Mouse (Mus musculus) stomach, postnatal 0 days (tissue): Measurements from ENCODE around the gene Rnft2. TPM values are rescaled to one million over a fixed set of nuclear protein-coding genes. Genes with fewer than 3 reads are reported as not detected.

Experiments
- ATAC-seq: fragments of 200-750 bp; cut with Nextera tagmentation; 2 replicates; pipeline ENCODE4 v1.8.0; 2017; ENCODE audit not compliant: low FRiP score, low TSS enrichment
- DNase-seq: peaks from one replicate; pipeline ENCODE4 v3.0.0-alpha.2; 2016; ENCODE audit warnings: low spot score
- H3K27ac ChIP-seq: fragments of 300-500 bp; sonication (generic); replicated peaks from 2 replicates; pipeline ENCODE4 v1.5.1; 2014; ENCODE audit warnings: mild to moderate bottlenecking, control low read depth
- H3K27me3 ChIP-seq: fragments of 300-500 bp; sonication (generic); 2 replicates; pipeline ENCODE4 v1.6.1; 2014; ENCODE audit warnings: low read length; ENCODE audit not compliant: control insufficient read depth, insufficient read depth
- H3K36me3 ChIP-seq: fragments of 300-500 bp; sonication (generic); 2 replicates; pipeline ENCODE4 v1.6.1; 2014; ENCODE audit warnings: low read length, mixed read lengths; ENCODE audit not compliant: control insufficient read depth, insufficient read depth
- H3K4me1 ChIP-seq: fragments of 300-500 bp; sonication (generic); replicated peaks from 2 replicates; pipeline ENCODE4 v1.6.1; 2014; ENCODE audit warnings: antibody characterized with exemption; ENCODE audit not compliant: control insufficient read depth, insufficient read depth
- H3K4me2 ChIP-seq: fragments of 300-500 bp; sonication (generic); replicated peaks from 2 replicates; pipeline ENCODE4 v1.6.1; 2014; ENCODE audit warnings: low read depth, mild to moderate bottlenecking, control low read depth, moderate library complexity
- H3K4me3 ChIP-seq: fragments of 300-500 bp; sonication (generic); 2 replicates; pipeline ENCODE4 v1.5.1; 2014; ENCODE audit warnings: low read depth, low read length, control low read depth
- H3K9ac ChIP-seq: fragments of 300-500 bp; sonication (generic); 2 replicates; pipeline ENCODE4 v1.6.1; 2014; ENCODE audit warnings: mild to moderate bottlenecking, low read length, control low read depth, mixed read lengths
- H3K9me3 ChIP-seq: fragments of 300-500 bp; sonication (generic); 2 replicates; pipeline ENCODE4 v1.6.1; 2016; ENCODE audit warnings: low read length; ENCODE audit not compliant: control insufficient read depth
- CTCF ChIP-seq: IDR thresholded peaks from 2 replicates; pipeline ENCODE4 v1.5.1; 2016; ENCODE audit warnings: antibody characterized with exemption, low read depth, mild to moderate bottlenecking, moderate library complexity
- EP300 ChIP-seq: optimal IDR thresholded peaks from 2 replicates; pipeline ENCODE3; 2016; ENCODE audit warnings: antibody characterized with exemption
- WGBS: fragments of 180-500 bp; shearing (Covaris S2); extraction: QIAGEN DNeasy Blood & Tissue Kit; methylation state at CpG from one replicate; pipeline ENCODE4 v1.1.7; 2014; 5-methylcytosine and 5-hydroxymethylcytosine counted together
- polyA plus RNA-seq: library from polyadenylated mRNA; unstranded; fragments of >200 nt; fragmentation: Nextera tagmentation; extraction: Ambion mirVana; gene quantifications from 2 replicates; pipeline ENCODE4 v1.2.1, GENCODE M21; 2015

Gene Rnft2
- polyA plus RNA-seq, 1 experiment from 2014 or later: 0.62 TPM

DNA sequence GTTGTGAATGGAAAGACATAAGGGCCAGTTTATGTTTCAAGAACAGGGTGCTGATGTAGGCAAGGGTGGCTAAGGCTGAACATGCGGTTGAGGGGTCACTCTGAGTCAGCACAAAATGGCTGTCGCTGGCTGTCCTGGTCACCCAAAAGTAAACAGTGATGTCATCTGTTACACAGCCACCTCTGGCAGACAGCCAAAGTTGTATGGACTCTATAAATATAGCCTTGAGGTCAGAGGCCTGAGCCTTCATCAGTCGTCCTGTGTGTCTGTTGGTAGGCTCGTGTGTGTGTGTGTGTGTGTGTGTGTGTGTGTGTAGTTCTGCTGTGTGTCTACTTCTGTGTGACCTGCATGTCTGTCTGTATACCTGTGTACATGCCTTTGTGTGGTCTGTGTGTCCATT, 87.9 kb downstream of the Rnft2 start:
- no peaks in the 10 kb centered on the region for H3K27me3 ChIP-seq
- H3K4me3 ChIP-seq: no peak overlapping the region
- no peak overlapping the region for H3K27ac ChIP-seq
- ATAC-seq (peak; percentile 78), DNase-seq (peak; percentile 76)
- H3K9me3 ChIP-seq: no peaks in the 10 kb centered on the region
- TF ChIP-seq EP300 (no peak), CTCF (no peak)
- 15% methylated on average over 4 of the region's 4 CpGs for WGBS
- peaks cover 2% of the 10 kb centered on the region; the same call in 1 of the 2 replicates for H3K4me1 ChIP-seq
- H3K4me2 ChIP-seq: no peak overlapping the region
- no peak overlapping the region for H3K9ac ChIP-seq
- no peaks in the 10 kb centered on the region for H3K36me3 ChIP-seq

DNA sequence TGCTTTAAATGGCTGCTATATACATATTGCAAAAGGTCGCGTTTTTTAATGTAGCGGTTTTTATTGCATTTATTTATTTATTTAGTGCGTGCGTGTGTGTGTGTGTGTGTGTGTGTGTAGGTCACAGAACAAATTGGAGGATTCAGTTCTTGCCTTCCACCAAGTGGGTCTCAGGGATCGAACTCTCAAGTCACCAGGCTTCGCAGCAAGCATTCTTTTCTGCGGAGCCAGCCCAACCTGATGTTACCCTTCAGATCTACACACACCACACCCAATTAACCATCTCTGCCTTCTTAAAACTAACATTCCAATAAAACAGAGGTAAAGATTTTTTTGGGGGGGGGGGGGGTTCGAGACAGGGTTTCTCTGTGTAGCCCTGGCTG, 89.4 kb downstream of the Rnft2 start:
- Histone ChIP-seq H3K27ac (no peak overlapping the region), H3K4me1 (peaks cover 2% of the 10 kb centered on the region; the same call in 1 of the 2 replicates), H3K27me3 (no peaks in the 10 kb centered on the region), H3K4me3 (peak overlapping the region; percentile 92), H3K4me2 (peak overlapping the region; percentile 77), H3K9me3 (no peaks in the 10 kb centered on the region), H3K36me3 (no peaks in the 10 kb centered on the region), H3K9ac (no peak overlapping the region)
- WGBS: 19% methylated on average over 9 of the region's 9 CpGs
- TF ChIP-seq CTCF: no peak
- no peak for TF ChIP-seq EP300
- DNase-seq: no peak
- ATAC-seq: no peak

DNA sequence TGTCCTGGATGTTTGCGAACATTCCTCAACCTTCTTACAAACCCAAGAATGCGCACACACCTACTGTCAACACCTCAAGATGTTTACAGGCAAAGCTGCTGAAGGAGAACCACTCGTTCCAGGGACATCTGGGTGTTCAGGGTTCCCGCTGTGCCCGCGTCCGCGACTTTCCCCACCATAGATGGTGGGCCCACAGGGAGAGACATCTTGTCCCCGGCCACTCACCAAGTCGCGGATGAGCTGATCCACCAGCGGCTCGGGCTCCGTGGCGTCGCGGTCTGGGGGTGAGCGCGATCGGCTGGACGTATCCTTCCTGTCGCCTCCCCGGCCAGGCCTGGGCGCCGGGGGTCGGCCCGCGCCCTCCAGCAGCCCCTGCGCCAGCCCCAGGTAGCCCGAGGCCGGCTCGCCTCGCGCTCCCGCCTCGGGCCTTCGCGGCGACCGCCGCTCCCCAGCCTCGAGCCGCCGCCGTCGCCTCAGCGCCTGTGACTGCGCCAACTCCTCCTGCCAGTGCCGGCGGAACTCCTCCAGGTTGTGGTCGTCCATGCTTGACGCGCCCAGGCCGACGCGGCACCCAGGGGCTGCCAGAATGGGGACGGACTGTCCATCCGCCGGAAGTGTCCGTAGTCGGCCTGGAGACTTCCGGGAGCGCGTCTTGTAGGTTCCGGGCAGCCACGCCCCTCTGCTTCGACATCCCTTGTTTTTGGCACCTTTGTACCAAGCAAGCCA, 89.9 kb downstream of the Rnft2 start, which contains the start of gene Fbxw8:
TSS of gene Fbxw8 (minus strand) at position 626 of the 726 bp plus-strand sequence.
- DNase-seq (peak; percentile 90), ATAC-seq (peak; percentile 87)
- H3K9ac ChIP-seq: peak within 1 kb of the TSS; percentile 95
- under 1% methylated on average over 67 of the region's 67 CpGs for WGBS
- H3K36me3 ChIP-seq: no peaks in the 10 kb centered on the region
- TF ChIP-seq CTCF: no peak
- no peak for TF ChIP-seq EP300
- H3K27ac ChIP-seq: peak within 1 kb of the TSS; percentile 83
- peak within 1 kb of the TSS; percentile 77 for H3K4me2 ChIP-seq
- H3K9me3 ChIP-seq: no peaks in the 10 kb centered on the region
- peak within 1 kb of the TSS; percentile 92 for H3K4me3 ChIP-seq
- H3K27me3 ChIP-seq: no peaks in the 10 kb centered on the region
- peaks cover 2% of the 10 kb centered on the region; the same call in 1 of the 2 replicates for H3K4me1 ChIP-seq

DNA sequence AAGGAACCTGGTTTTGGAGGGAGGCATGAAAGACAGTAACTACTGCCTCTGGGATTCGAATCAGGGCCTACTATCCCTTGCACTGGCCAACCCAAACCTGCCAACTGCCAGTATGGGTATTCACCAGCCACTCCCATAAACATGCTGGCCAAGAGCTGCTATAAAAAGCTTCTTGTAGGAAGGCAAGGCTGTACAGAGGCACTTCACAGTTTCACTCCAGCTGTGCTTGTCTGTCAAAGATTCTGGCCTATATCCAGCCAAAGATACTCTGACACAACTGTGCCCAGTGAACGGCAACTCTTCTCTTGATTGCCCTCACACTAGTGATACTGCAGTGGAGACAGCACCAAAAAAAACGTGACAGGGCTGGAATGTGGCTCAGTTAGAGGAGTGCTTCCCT, 95.2 kb downstream of the Rnft2 start:
- Histone ChIP-seq H3K27ac (no peak overlapping the region), H3K4me3 (no peak overlapping the region), H3K4me1 (peaks cover 2% of the 10 kb centered on the region; the same call in 1 of the 2 replicates), H3K4me2 (no peak overlapping the region), H3K9ac (no peak overlapping the region), H3K9me3 (no peaks in the 10 kb centered on the region), H3K36me3 (no peaks in the 10 kb centered on the region; the same call in 1 of the 2 replicates), H3K27me3 (no peaks in the 10 kb centered on the region)
- no peak for ATAC-seq
- WGBS: 74% methylated on average over 3 of the region's 3 CpGs
- DNase-seq: no peak
- TF ChIP-seq CTCF (no peak), EP300 (no peak)

DNA sequence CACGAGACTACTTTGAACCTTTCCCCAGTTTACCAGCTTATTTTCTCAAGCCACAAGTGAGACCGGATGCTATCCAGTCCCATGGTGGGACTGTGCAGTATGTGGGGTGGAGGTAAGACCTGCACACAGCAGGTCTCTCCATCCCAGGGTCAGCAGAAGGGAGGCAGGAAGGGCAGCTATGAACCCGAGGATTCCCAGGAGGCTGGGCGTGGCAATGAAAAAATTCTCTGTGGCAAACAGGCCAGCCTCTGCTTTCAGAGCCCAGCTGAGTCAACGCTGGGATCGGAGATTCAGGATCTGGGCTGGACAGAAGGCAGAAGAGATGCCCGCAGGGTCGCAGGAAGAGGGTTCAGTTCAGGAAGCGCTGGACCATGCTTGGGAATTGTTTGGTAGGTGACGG, 97.7 kb downstream of the Rnft2 start:
- no peak for ATAC-seq
- 68% methylated on average over 10 of the region's 10 CpGs for WGBS
- H3K4me1 ChIP-seq: no peaks in the 10 kb centered on the region; the same call in 1 of the 2 replicates

DNA sequence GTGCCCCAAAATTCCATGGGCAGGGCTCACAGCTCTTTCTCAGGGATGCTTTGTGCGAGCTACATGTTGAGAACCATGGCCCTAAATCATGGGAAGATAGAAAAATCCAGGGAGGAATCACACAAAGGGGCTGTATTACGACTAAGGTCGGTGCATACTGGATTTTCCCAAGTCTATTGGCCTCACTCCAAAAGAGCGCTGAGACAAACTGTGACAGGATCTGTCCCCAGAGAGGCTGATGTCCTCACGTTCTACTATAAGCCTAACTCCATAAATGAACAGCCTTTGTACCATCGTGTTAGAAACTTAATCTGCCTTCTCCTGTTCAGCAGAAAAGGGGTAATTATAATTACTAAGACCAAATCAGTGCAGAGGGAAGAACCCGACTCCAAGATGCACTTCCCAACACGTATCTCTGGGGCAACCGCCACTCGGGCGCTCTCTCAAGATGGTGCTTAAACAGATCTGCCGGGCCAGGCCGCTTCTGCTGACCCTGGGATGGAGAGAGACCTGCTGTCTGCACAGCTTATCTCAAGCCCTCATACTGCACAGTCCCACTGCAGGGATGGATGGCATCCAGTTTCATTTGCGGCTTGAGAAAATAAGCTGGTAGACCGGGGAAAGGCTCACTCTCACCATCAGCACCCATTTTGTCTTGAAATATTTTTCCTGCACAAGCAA, 98.8 kb downstream of the Rnft2 start:
- H3K4me3 ChIP-seq: no peak overlapping the region
- no peak overlapping the region for H3K27ac ChIP-seq
- ATAC-seq (no peak), DNase-seq (no peak)
- WGBS: 71% methylated on average over 15 of the region's 15 CpGs
- no peaks in the 10 kb centered on the region; the same call in 1 of the 2 replicates for H3K4me1 ChIP-seq
- H3K9me3 ChIP-seq: no peaks in the 10 kb centered on the region
- H3K9ac ChIP-seq: no peak overlapping the region
- no peak overlapping the region for H3K4me2 ChIP-seq
- peaks cover 11% of the 10 kb centered on the region for H3K36me3 ChIP-seq
- TF ChIP-seq CTCF (no peak), EP300 (no peak)
- no peaks in the 10 kb centered on the region for H3K27me3 ChIP-seq

More for the DNA sequence above, 97.7 kb downstream of the Rnft2 start:
- no peak overlapping the region for H3K4me2 ChIP-seq
- no peak overlapping the region for H3K9ac ChIP-seq
- peaks cover 2% of the 10 kb centered on the region for H3K36me3 ChIP-seq
- no peak for DNase-seq
- H3K9me3 ChIP-seq: no peaks in the 10 kb centered on the region
- H3K27me3 ChIP-seq: no peaks in the 10 kb centered on the region
- H3K27ac ChIP-seq: no peak overlapping the region
- no peak overlapping the region for H3K4me3 ChIP-seq
- TF ChIP-seq EP300: no peak
- no peak for TF ChIP-seq CTCF
